Mouse (Mus musculus) ES-CJ7 (cell line): ENCODE measurements at regions not wholly inside any gene's neighbourhood (a gene's known extent, or its start where the extent isn't known, plus 50 kb on each side); places are given as distances from the start of the nearest gene placed in this dataset.
A peak's percentile ranks its signal among the peaks of the same experiment; 100 is the strongest.

ENCODE experiments used
- DNase-seq: peaks from one replicate; pipeline ENCODE4 v3.0.0; 2011; ENCODE audit warnings: low read depth, low spot score

- DNase-seq: peak; percentile 67
Observed at GRCm38 (mm10) chr5:128550736-128551135, 49.9 kb upstream of the Fzd10 start.

GRCm38 (mm10) chr5:128549811-128550210 is 50.8 kb upstream of the Fzd10 start:
- peak; percentile 36 for DNase-seq

- DNase-seq: no peak
Observed at GRCm38 (mm10) chr5:128542049-128542448, 58.6 kb upstream of the Fzd10 start.

- DNase-seq: no peak
Observed at GRCm38 (mm10) chr5:128538646-128539045, 62.0 kb upstream of the Fzd10 start.

GRCm38 (mm10) chr5:128537218-128537617 is 63.4 kb upstream of the Fzd10 start:
- peak; percentile 64 for DNase-seq

- DNase-seq: no peak
Observed at GRCm38 (mm10) chr5:128536393-128536792, 64.3 kb upstream of the Fzd10 start.

- DNase-seq: peak; percentile 61
Observed at GRCm38 (mm10) chr5:128527241-128527640, 73.4 kb upstream of the Fzd10 start.

GRCm38 (mm10) chr5:128526432-128526831 is 74.2 kb upstream of the Fzd10 start:
- no peak for DNase-seq

- DNase-seq: peak; percentile 31
Observed at GRCm38 (mm10) chr5:128524377-128525280, 76.0 kb upstream of the Fzd10 start.

- peak; percentile 82 for DNase-seq
Observed at GRCm38 (mm10) chr5:128522667-128523066, 78.0 kb upstream of the Fzd10 start.

GRCm38 (mm10) chr5:128517336-128517735 is 83.3 kb upstream of the Fzd10 start:
- DNase-seq: peak; percentile 39

- peak; percentile 77 for DNase-seq
Observed at GRCm38 (mm10) chr5:128515343-128515742, 82.5 kb upstream of the Tmem132d start.

GRCm38 (mm10) chr5:128513261-128513660 is 80.4 kb upstream of the Tmem132d start:
- DNase-seq: no peak

- no peak for DNase-seq
Observed at GRCm38 (mm10) chr5:128512606-128513005, 79.7 kb upstream of the Tmem132d start.

GRCm38 (mm10) chr5:128504502-128504901 is 71.6 kb upstream of the Tmem132d start:
- DNase-seq: peak; percentile 77

GRCm38 (mm10) chr5:128499488-128499887 is 66.6 kb upstream of the Tmem132d start:
- DNase-seq: no peak

GRCm38 (mm10) chr5:128499033-128499432 is 66.2 kb upstream of the Tmem132d start:
- peak; percentile 85 for DNase-seq

- DNase-seq: no peak
Observed at GRCm38 (mm10) chr5:128492541-128492940, 59.7 kb upstream of the Tmem132d start.

GRCm38 (mm10) chr5:128491155-128491554 is 58.3 kb upstream of the Tmem132d start:
- DNase-seq: peak; percentile 77

GRCm38 (mm10) chr5:128488872-128489580 is 56.1 kb upstream of the Tmem132d start:
- peak; percentile 52 for DNase-seq

GRCm38 (mm10) chr5:128487371-128487770 is 54.5 kb upstream of the Tmem132d start:
- DNase-seq: peak; percentile 76

- DNase-seq: no peak
Observed at GRCm38 (mm10) chr5:128484116-128484515, 51.2 kb upstream of the Tmem132d start.

GRCm38 (mm10) chr5:128483441-128483810 is 50.5 kb upstream of the Tmem132d start:
- DNase-seq: peak; percentile 55
